Mouse (Mus musculus) intestine, embryonic 15.5 days (tissue): Measurements from ENCODE around the gene Disp1. TPM values are rescaled to one million over a fixed set of nuclear protein-coding genes. Genes with fewer than 3 reads are reported as not detected.

ENCODE experiments used
- ATAC-seq: fragments of 200-750 bp; cut with Nextera tagmentation; 2 replicates; pipeline ENCODE4 v1.8.0; 2017; ENCODE audit warnings: moderate TSS enrichment, moderate library complexity
- H3K27ac ChIP-seq: fragments of 300-500 bp; sonication (generic); 2 replicates; pipeline ENCODE4 v1.5.1; 2015; ENCODE audit warnings: mild to moderate bottlenecking, inconsistent platforms
- H3K27me3 ChIP-seq: fragments of 300-500 bp; sonication (generic); replicated peaks from 2 replicates; pipeline ENCODE4 v1.6.1; 2015; ENCODE audit warnings: inconsistent platforms
- H3K36me3 ChIP-seq: fragments of 300-500 bp; sonication (generic); 2 replicates; pipeline ENCODE4 v1.6.1; 2015; ENCODE audit warnings: inconsistent platforms
- H3K4me1 ChIP-seq: fragments of 300-500 bp; sonication (generic); replicated peaks from 2 replicates; pipeline ENCODE4 v1.6.1; 2015; ENCODE audit warnings: inconsistent platforms
- H3K4me2 ChIP-seq: fragments of 300-500 bp; sonication (generic); replicated peaks from 2 replicates; pipeline ENCODE4 v1.6.1; 2015; ENCODE audit warnings: mild to moderate bottlenecking, inconsistent platforms
- H3K4me3 ChIP-seq: fragments of 300-500 bp; sonication (generic); replicated peaks from 2 replicates; pipeline ENCODE4 v1.5.1; 2015; ENCODE audit warnings: inconsistent platforms
- H3K9ac ChIP-seq: fragments of 300-500 bp; sonication (generic); 2 replicates; pipeline ENCODE4 v1.6.1; 2015; ENCODE audit warnings: inconsistent platforms
- H3K9me3 ChIP-seq: fragments of 300-500 bp; sonication (generic); 2 replicates; pipeline ENCODE4 v1.6.1; 2016; ENCODE audit warnings: inconsistent platforms
- WGBS: fragments of 180-500 bp; shearing (Covaris S2); methylation state at CpG from one replicate; pipeline ENCODE4 v1.1.7; 2015; 5-methylcytosine and 5-hydroxymethylcytosine counted together
- polyA plus RNA-seq: library from polyadenylated mRNA; unstranded; fragments of >200 nt; fragmentation: Nextera tagmentation; extraction: Ambion mirVana; gene quantifications from 2 replicates; pipeline ENCODE4 v1.2.1, GENCODE M21; 2015

Gene Disp1
- polyA plus RNA-seq, 1 experiment from 2014 or later = 9.5 TPM

- H3K27ac ChIP-seq = no peak overlapping the region
- H3K4me3 ChIP-seq = no peak overlapping the region
- H3K9ac ChIP-seq = no peak overlapping the region
- H3K27me3 ChIP-seq = no peaks in the 10 kb centered on the region
- no peaks in the 10 kb centered on the region for H3K36me3 ChIP-seq
- H3K9me3 ChIP-seq = no peaks in the 10 kb centered on the region
- H3K4me1 ChIP-seq = no peaks in the 10 kb centered on the region
- ATAC-seq = no peak
- 59% methylated on average over 7 of the region's 7 CpGs for WGBS
- no peak overlapping the region for H3K4me2 ChIP-seq
Observed at GRCm38 (mm10) chr1:183232985-183233678, 11.8 kb upstream of the Disp1 start.

- Histone ChIP-seq H3K36me3 (no peaks in the 10 kb centered on the region), H3K4me1 (no peaks in the 10 kb centered on the region), H3K4me2 (no peak overlapping the region), H3K27me3 (no peaks in the 10 kb centered on the region), H3K4me3 (no peak overlapping the region), H3K9me3 (no peaks in the 10 kb centered on the region), H3K9ac (no peak overlapping the region), H3K27ac (no peak overlapping the region)
- WGBS = 69% methylated on average over 7 of the region's 7 CpGs
- ATAC-seq = no peak
Observed at GRCm38 (mm10) chr1:183227469-183227868, 6.1 kb upstream of the Disp1 start.

GRCm38 (mm10) chr1:183219021-183219420 lies 2.3 kb downstream of the Disp1 start:
- no peaks in the 10 kb centered on the region for H3K9me3 ChIP-seq
- whole genome bisulfite sequencing = 88% methylated on average over 6 of the region's 6 CpGs
- H3K4me1 ChIP-seq = no peaks in the 10 kb centered on the region
- H3K27me3 ChIP-seq = no peaks in the 10 kb centered on the region
- ATAC-seq = no peak
- H3K27ac ChIP-seq = no peak overlapping the region
- H3K9ac ChIP-seq = no peak overlapping the region
- H3K36me3 ChIP-seq = no peaks in the 10 kb centered on the region
- H3K4me3 ChIP-seq = no peak overlapping the region
- H3K4me2 ChIP-seq = no peak overlapping the region

GRCm38 (mm10) chr1:183216691-183217090 lies 4.6 kb downstream of the Disp1 start:
- Histone ChIP-seq H3K27ac (no peak overlapping the region), H3K4me3 (no peak overlapping the region), H3K36me3 (no peaks in the 10 kb centered on the region), H3K4me1 (peaks cover 4% of the 10 kb centered on the region; the same call in 1 of the 2 replicates), H3K9ac (no peak overlapping the region), H3K4me2 (no peak overlapping the region), H3K27me3 (no peaks in the 10 kb centered on the region), H3K9me3 (no peaks in the 10 kb centered on the region)
- ATAC-seq = no peak
- WGBS = 84% methylated on average over 4 of the region's 4 CpGs

GRCm38 (mm10) chr1:183215706-183216105 lies 5.6 kb downstream of the Disp1 start:
- ATAC-seq = no peak
- H3K36me3 ChIP-seq = no peaks in the 10 kb centered on the region

GRCm38 (mm10) chr1:183213850-183214249 lies 7.5 kb downstream of the Disp1 start:
- Histone ChIP-seq H3K9ac (no peak overlapping the region), H3K9me3 (no peaks in the 10 kb centered on the region), H3K27ac (no peak overlapping the region), H3K27me3 (no peaks in the 10 kb centered on the region), H3K4me3 (no peak overlapping the region), H3K4me1 (peaks cover 4% of the 10 kb centered on the region; the same call in 1 of the 2 replicates), H3K36me3 (no peaks in the 10 kb centered on the region), H3K4me2 (no peak overlapping the region)
- no peak; the same call in 1 of the 2 replicates for ATAC-seq
- WGBS = 79% methylated on average over 6 of the region's 6 CpGs

More at GRCm38 (mm10) chr1:183215706-183216105, 5.6 kb downstream of the Disp1 start:
- Histone ChIP-seq H3K27ac (no peak overlapping the region), H3K9me3 (no peaks in the 10 kb centered on the region), H3K4me3 (no peak overlapping the region), H3K9ac (no peak overlapping the region), H3K4me1 (peaks cover 4% of the 10 kb centered on the region; the same call in 1 of the 2 replicates), H3K4me2 (no peak overlapping the region), H3K27me3 (no peaks in the 10 kb centered on the region)
- 79% methylated on average over 6 of the region's 6 CpGs for WGBS

- ATAC-seq = peak; percentile 28; the same call in 1 of the 2 replicates
- H3K27me3 ChIP-seq = no peaks in the 10 kb centered on the region
- H3K9me3 ChIP-seq = no peaks in the 10 kb centered on the region
- no peak overlapping the region for H3K27ac ChIP-seq
- no peaks in the 10 kb centered on the region for H3K36me3 ChIP-seq
- no peak overlapping the region for H3K9ac ChIP-seq
- H3K4me1 ChIP-seq = peaks cover 4% of the 10 kb centered on the region; the same call in 1 of the 2 replicates
- no peak overlapping the region for H3K4me2 ChIP-seq
- no peak overlapping the region for H3K4me3 ChIP-seq
- 53% methylated on average over 6 of the region's 6 CpGs for WGBS
Observed at GRCm38 (mm10) chr1:183212757-183213211, 8.5 kb downstream of the Disp1 start.

GRCm38 (mm10) chr1:183210115-183210514 lies 11.2 kb downstream of the Disp1 start:
- H3K27ac ChIP-seq = no peak overlapping the region
- no peaks in the 10 kb centered on the region for H3K9me3 ChIP-seq
- H3K4me3 ChIP-seq = no peak overlapping the region
- H3K36me3 ChIP-seq = no peaks in the 10 kb centered on the region
- H3K9ac ChIP-seq = no peak overlapping the region
- 90% methylated on average over 8 of the region's 8 CpGs for WGBS
- no peak overlapping the region for H3K4me2 ChIP-seq
- peaks cover 4% of the 10 kb centered on the region; the same call in 1 of the 2 replicates for H3K4me1 ChIP-seq
- ATAC-seq = no peak
- no peaks in the 10 kb centered on the region for H3K27me3 ChIP-seq

- WGBS = 81% methylated on average over 6 of the region's 6 CpGs
Observed at GRCm38 (mm10) chr1:183207623-183208022, 13.7 kb downstream of the Disp1 start.

GRCm38 (mm10) chr1:183207141-183207540 lies 14.2 kb downstream of the Disp1 start:
- WGBS = 83% methylated on average over 3 of the region's 3 CpGs
- H3K9me3 ChIP-seq = no peaks in the 10 kb centered on the region

More at GRCm38 (mm10) chr1:183207623-183208022, 13.7 kb downstream of the Disp1 start:
- no peak for ATAC-seq
- no peaks in the 10 kb centered on the region for H3K9me3 ChIP-seq
- no peaks in the 10 kb centered on the region for H3K4me1 ChIP-seq
- no peak overlapping the region for H3K9ac ChIP-seq
- H3K36me3 ChIP-seq = no peaks in the 10 kb centered on the region
- no peak overlapping the region for H3K4me3 ChIP-seq
- H3K4me2 ChIP-seq = no peak overlapping the region
- no peak overlapping the region for H3K27ac ChIP-seq
- no peaks in the 10 kb centered on the region for H3K27me3 ChIP-seq

GRCm38 (mm10) chr1:183200926-183201325 lies 20.4 kb downstream of the Disp1 start:
- Histone ChIP-seq H3K27me3 (no peaks in the 10 kb centered on the region), H3K4me3 (no peak overlapping the region), H3K9ac (no peak overlapping the region), H3K27ac (no peak overlapping the region), H3K9me3 (no peaks in the 10 kb centered on the region), H3K36me3 (no peaks in the 10 kb centered on the region), H3K4me2 (no peak overlapping the region), H3K4me1 (0 out of 2 replicates have a peak, but pooled peaks cover 2% of the 10 kb centered on the region)
- WGBS = 88% methylated on average over 5 of the region's 5 CpGs
- no peak for ATAC-seq

More at GRCm38 (mm10) chr1:183207141-183207540, 14.2 kb downstream of the Disp1 start:
- H3K4me2 ChIP-seq = no peak overlapping the region
- H3K27ac ChIP-seq = no peak overlapping the region
- H3K4me3 ChIP-seq = no peak overlapping the region
- ATAC-seq = no peak
- H3K27me3 ChIP-seq = no peaks in the 10 kb centered on the region
- no peak overlapping the region for H3K9ac ChIP-seq
- no peaks in the 10 kb centered on the region for H3K4me1 ChIP-seq
- no peaks in the 10 kb centered on the region for H3K36me3 ChIP-seq

- Histone ChIP-seq H3K9ac (no peak overlapping the region), H3K27ac (no peak overlapping the region), H3K4me2 (no peak overlapping the region), H3K27me3 (no peaks in the 10 kb centered on the region), H3K36me3 (no peaks in the 10 kb centered on the region), H3K9me3 (no peaks in the 10 kb centered on the region), H3K4me1 (0 out of 2 replicates have a peak, but pooled peaks cover 4% of the 10 kb centered on the region), H3K4me3 (no peak overlapping the region)
- no peak for ATAC-seq
- WGBS = 95% methylated on average over 18 of the region's 18 CpGs
Observed at GRCm38 (mm10) chr1:183194763-183195162, 26.6 kb downstream of the Disp1 start.

- Histone ChIP-seq H3K36me3 (no peaks in the 10 kb centered on the region), H3K27me3 (no peaks in the 10 kb centered on the region), H3K4me2 (no peak overlapping the region), H3K9me3 (no peaks in the 10 kb centered on the region), H3K4me1 (0 out of 2 replicates have a peak, but pooled peaks cover 4% of the 10 kb centered on the region), H3K4me3 (no peak overlapping the region), H3K9ac (no peak overlapping the region), H3K27ac (no peak overlapping the region)
- no peak for ATAC-seq
- 60% methylated on average over 5 of the region's 5 CpGs for WGBS
Observed at GRCm38 (mm10) chr1:183194151-183194550, 27.2 kb downstream of the Disp1 start.
